Comparison of ENCODE assay signal across 21 mouse cellular contexts in the genomic region with DNA sequence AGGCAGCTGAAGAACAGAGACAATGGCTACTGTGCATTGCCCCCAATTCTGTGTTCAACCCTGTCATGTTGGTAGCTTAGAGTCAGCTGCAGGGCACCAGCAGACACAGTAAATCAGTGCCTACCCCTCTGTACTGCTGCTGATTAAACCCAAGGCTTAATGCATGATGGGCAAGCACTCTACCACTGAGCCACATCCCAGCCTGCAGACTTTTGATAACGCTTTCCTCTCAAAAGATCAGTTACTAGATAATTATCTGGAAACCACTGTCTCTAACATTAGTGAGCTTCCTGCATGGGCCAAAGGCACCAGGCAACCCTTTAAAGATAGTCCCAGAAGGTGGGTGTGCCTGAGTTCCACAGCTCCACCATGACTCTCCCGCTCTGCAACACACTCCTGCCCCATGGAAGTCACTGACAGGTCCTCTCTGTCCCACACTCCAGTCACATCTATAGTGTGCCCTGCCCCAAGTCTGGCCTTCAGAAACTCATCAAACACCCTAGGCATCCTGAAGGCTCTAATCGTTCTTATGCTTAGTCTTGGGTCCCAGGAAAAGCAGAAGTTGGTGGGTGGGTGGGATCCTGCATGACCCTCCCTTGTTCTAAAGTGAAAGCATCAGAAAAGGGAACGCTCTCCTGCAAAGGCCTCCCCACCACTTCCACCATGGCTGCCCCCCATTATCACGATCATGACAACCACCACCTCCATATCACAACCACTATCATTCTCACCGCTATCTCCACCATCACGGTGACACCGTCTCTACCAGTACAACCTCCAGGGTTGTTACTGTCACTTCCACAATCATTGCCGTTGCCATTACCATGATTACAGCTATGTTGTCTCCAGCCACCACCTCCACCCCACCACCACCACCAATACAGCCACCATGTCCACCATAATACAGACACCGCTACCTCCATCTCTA. TPM values are rescaled to one million over a fixed set of nuclear protein-coding genes. Genes with fewer than 3 reads are reported as not detected.
DNase-seq lines count a peak whose midpoint lies in the region; ATAC-seq and TF ChIP-seq lines count a peak whose summit lies in the region.
"Had no signal": no experiment of that assay in that cellular context is flagged by ENCODE, and none has a peak within 500 bp of the region (broad histone marks: within the 10 kb centered on the region; RNA-seq: fewer than 3 reads in every experiment).

No protein-coding gene starts in this region.

- TF ChIP-seq POLR2A in kidney, adult 2 months (IDR thresholded peaks at IDR 0.05; ENCODE audit: low read depth, low read length), result no peak

- H3K27me3 ChIP-seq in G1E (ENCODE audit: insufficient read depth, low read length), result peaks cover 68% of the 10 kb centered on the region
- H3K27me3 ChIP-seq in kidney, adult 2 months (replicated peaks; ENCODE audit: control insufficient read depth, insufficient read depth, low read length), result no peaks in the 10 kb centered on the region

- no peak for TF ChIP-seq CTCF in G1E (IDR thresholded peaks at IDR 0.05; ENCODE audit: low read depth, low read length)
- TF ChIP-seq CTCF in kidney, adult 2 months (conservative IDR thresholded peaks at IDR 0.05; ENCODE audit: insufficient read depth, insufficient read length, low read depth, low read length), result no peak

- no peaks in the 10 kb centered on the region for H3K36me3 ChIP-seq in G1E (replicated peaks)
- H3K36me3 ChIP-seq in kidney, adult 2 months (ENCODE audit: control insufficient read depth, insufficient read depth, low read length), result no peaks in the 10 kb centered on the region
- H3K36me3 ChIP-seq: embryonic facial prominence, embryonic 15.5 days; forebrain, embryonic 15.5 days; heart, embryonic 12.5 days; hindbrain, embryonic 10.5 days had no signal

- ATAC-seq in G1E (ENCODE audit: extremely low read depth, insufficient number of reproducible peaks, low FRiP score, poor library complexity, severe bottlenecking), result peak; percentile 90
- ATAC-seq in common myeloid progenitor, adult 5-6 weeks (replicated peaks; ENCODE audit: low read depth, poor library complexity, severe bottlenecking), result peak; percentile 75
- ATAC-seq in megakaryocyte progenitor cell, adult 5-6 weeks (replicated peaks; ENCODE audit: poor library complexity), result peak; percentile 59
- ATAC-seq: forebrain, embryonic 15.5 days had no signal

- WGBS in kidney, adult 2 months, result 90% methylated on average over 10 of the region's 10 CpGs

- H3K27ac ChIP-seq in kidney, adult 2 months (ENCODE audit: insufficient read depth, low read depth, low read length), result no peak overlapping the region
- H3K27ac ChIP-seq: embryonic facial prominence, embryonic 15.5 days; forebrain, embryonic 15.5 days; hindbrain, embryonic 10.5 days; hindbrain, embryonic 14.5 days had no signal

- H3K4me3 ChIP-seq in G1E (ENCODE audit: low read depth, low read length), result peak overlapping the region; percentile 60; the same call in 1 of the 2 replicates
- no peak overlapping the region for H3K4me3 ChIP-seq in kidney, adult 2 months (ENCODE audit: insufficient read depth, low read depth, low read length)
- H3K4me3 ChIP-seq: embryonic facial prominence, embryonic 15.5 days; erythroblast, embryonic 14.5 days; forebrain, embryonic 15.5 days; heart, embryonic 12.5 days; hindbrain, embryonic 10.5 days had no signal

- DNase-seq in G1E (ENCODE audit: low spot score), result peak; percentile 70
- no peak for DNase-seq in urinary bladder, postnatal 4 days (ENCODE audit: low spot score in 2 of 2)
- DNase-seq in kidney, adult 2 months, result no peak
- DNase-seq in thymus, postnatal 14 days, result no peak
- DNase-seq: adrenal gland, adult 8-10 months; adrenal gland, postnatal 36 days; B cell, adult 2 months; cerebellum, adult 2 months; cerebellum, postnatal 10 days; embryo, embryonic 11 days; gastrocnemius, postnatal 10 days had no signal

- no peaks in the 10 kb centered on the region for H3K9me3 ChIP-seq in G1E (replicated peaks)
- H3K9me3 ChIP-seq: embryonic facial prominence, embryonic 15.5 days; forebrain, embryonic 15.5 days; heart, embryonic 12.5 days; hindbrain, embryonic 10.5 days had no signal

- H3K4me1 ChIP-seq in G1E (ENCODE audit: insufficient read depth, low read depth, low read length), result peaks cover 36% of the 10 kb centered on the region
- no peaks in the 10 kb centered on the region for H3K4me1 ChIP-seq in kidney, adult 2 months (ENCODE audit: control insufficient read depth, insufficient read depth, low read length)
- H3K4me1 ChIP-seq: embryonic facial prominence, embryonic 15.5 days; forebrain, embryonic 15.5 days had no signal

RNA-seq across cellular contexts. Expression of gene Tbx21, which starts 11.7 kb away (rescaled TPM):
- not detected in 2 replicates for total RNA-seq in G1E (2014; fragmentation: Nextera tagmentation)
- total RNA-seq in G1E (2017), result not detected in 2 replicates
- polyA plus RNA-seq in G1E (2012), result not detected in 2 replicates
- 0.59 TPM in 1 of 2 replicates, not detected in the other for total RNA-seq in common myeloid progenitor, adult 5-6 weeks (2017)
- total RNA-seq in megakaryocyte progenitor cell, adult 5-6 weeks (2015), result not detected in 2 replicates
- not detected in 2 replicates for total RNA-seq in megakaryocyte progenitor cell, adult 5-6 weeks (2017)
- 0.20 and 0.56 TPM in 2 replicates for polyA plus RNA-seq in kidney, adult 2 months (2012; rRNA removed)
- total RNA-seq: heart, postnatal 25 days had no signal
- polyA plus RNA-seq: embryonic facial prominence, embryonic 11.5 days; erythroblast, embryonic 14.5 days; heart, embryonic 12.5 days; hindbrain, embryonic 14.5 days had no signal

RNA-seq across cellular contexts. Expression of gene Tbkbp1, which starts 47.9 kb away (rescaled TPM):
- total RNA-seq in G1E (2014; fragmentation: Nextera tagmentation) (not detected in 2 replicates), G1E (2017) (0.05 and 0.06 TPM in 2 replicates)
- polyA plus RNA-seq in G1E (2012), result 0.29 and 0.34 TPM in 2 replicates
- total RNA-seq in common myeloid progenitor, adult 5-6 weeks (2017), result 0.78 and 2.5 TPM in 2 replicates
- total RNA-seq in megakaryocyte progenitor cell, adult 5-6 weeks (2015), result 3.6 and 4.1 TPM in 2 replicates
- total RNA-seq in megakaryocyte progenitor cell, adult 5-6 weeks (2017), result 2.5 and 5.8 TPM in 2 replicates
- 10.4 and 12.1 TPM in 2 replicates for polyA plus RNA-seq in kidney, adult 2 months (2012; rRNA removed)

RNA-seq across cellular contexts. Expression of gene Osbpl7, which starts 53.0 kb away (rescaled TPM):
- total RNA-seq in G1E (2014; fragmentation: Nextera tagmentation), result 15.7 and 40.7 TPM in 2 replicates
- total RNA-seq in G1E (2017), result 8.8 and 9.7 TPM in 2 replicates
- polyA plus RNA-seq in G1E (2012), result 22.0 and 29.7 TPM in 2 replicates
- total RNA-seq in common myeloid progenitor, adult 5-6 weeks (2017), result 8.2 and 11.1 TPM in 2 replicates
- total RNA-seq in megakaryocyte progenitor cell, adult 5-6 weeks (2015), result 8.5 and 9.7 TPM in 2 replicates
- 8.3 and 10.5 TPM in 2 replicates for total RNA-seq in megakaryocyte progenitor cell, adult 5-6 weeks (2017)
- polyA plus RNA-seq in kidney, adult 2 months (2012; rRNA removed), result 9.0 and 9.1 TPM in 2 replicates
